Mouse (Mus musculus): Measurements from ENCODE around the gene Thg1l.
A peak's percentile ranks its signal among the peaks of the same experiment; 100 is the strongest.

The Thg1l gene

GRCm38 (mm10) chr11:45955127-45955627 is at the start of gene Thg1l:
Thg1l (minus strand) TSS chr11:45955494.
- peak; percentile 88 for DNase-seq

- DNase-seq: no peak
Observed at GRCm38 (mm10) chr11:45992087-45992486, 36.8 kb upstream of the Thg1l start.

GRCm38 (mm10) chr11:45991604-45992003 is 36.3 kb upstream of the Thg1l start:
- DNase-seq: no peak

- DNase-seq: no peak
Observed at GRCm38 (mm10) chr11:45980893-45981253, 25.6 kb upstream of the Thg1l start.

GRCm38 (mm10) chr11:45979946-45980892 is 24.9 kb upstream of the Thg1l start, which contains the start of gene Sox30:
Sox30 (plus strand) TSS chr11:45980310.
- no peak for DNase-seq

- no peak for DNase-seq
Observed at GRCm38 (mm10) chr11:45976061-45976460, 20.8 kb upstream of the Thg1l start.

GRCm38 (mm10) chr11:45974466-45974865 is 19.2 kb upstream of the Thg1l start:
- no peak for DNase-seq

- no peak for DNase-seq
Observed at GRCm38 (mm10) chr11:45973635-45974034, 18.3 kb upstream of the Thg1l start.

- DNase-seq: no peak
Observed at GRCm38 (mm10) chr11:45968466-45968865, 13.2 kb upstream of the Thg1l start.

- DNase-seq: no peak
Observed at GRCm38 (mm10) chr11:45966896-45967295, 11.6 kb upstream of the Thg1l start.

- no peak for DNase-seq
Observed at GRCm38 (mm10) chr11:45960003-45960402, 4.7 kb upstream of the Thg1l start.

GRCm38 (mm10) chr11:45959598-45959997 is 4.3 kb upstream of the Thg1l start:
- no peak for DNase-seq

GRCm38 (mm10) chr11:45947491-45947890 is 7.8 kb downstream of the Thg1l start:
- DNase-seq: no peak

- no peak for DNase-seq
Observed at GRCm38 (mm10) chr11:45946796-45947195, 8.5 kb downstream of the Thg1l start.

- DNase-seq: peak; percentile 99
Observed at GRCm38 (mm10) chr11:45944643-45945156, 10.6 kb downstream of the Thg1l start, which contains the start of gene Lsm11. Lsm11 (minus strand) TSS chr11:45944935.

GRCm38 (mm10) chr11:45943891-45944642 is 11.2 kb downstream of the Thg1l start:
- DNase-seq: peak; percentile 28

- no peak for DNase-seq
Observed at GRCm38 (mm10) chr11:45943108-45943705, 12.1 kb downstream of the Thg1l start.

GRCm38 (mm10) chr11:45942281-45942680 is 13.0 kb downstream of the Thg1l start:
- no peak for DNase-seq

- no peak for DNase-seq
Observed at GRCm38 (mm10) chr11:45938917-45939316, 16.4 kb downstream of the Thg1l start.

GRCm38 (mm10) chr11:45937478-45937877 is 17.8 kb downstream of the Thg1l start:
- no peak for DNase-seq

GRCm38 (mm10) chr11:45932771-45933170 is 22.5 kb downstream of the Thg1l start:
- no peak for DNase-seq

- DNase-seq: no peak
Observed at GRCm38 (mm10) chr11:45929541-45929940, 25.8 kb downstream of the Thg1l start.

GRCm38 (mm10) chr11:45927456-45927855 is 27.8 kb downstream of the Thg1l start:
- no peak for DNase-seq
